Mouse (Mus musculus) kidney, adult 2 months (tissue): ENCODE data around the gene Plcd3.

ENCODE experiments used
- CTCF ChIP-seq: fragments of 200-500 bp; conservative IDR thresholded peaks from 2 replicates; pipeline ENCODE4 v1.5.1; 2011; ENCODE audit warnings: low read depth, mild to moderate bottlenecking, control low read depth, low read length, moderate library complexity, mixed read lengths; ENCODE audit not compliant: insufficient read depth, insufficient read length
- POLR2A ChIP-seq: fragments of 200-500 bp; IDR thresholded peaks from one replicate; pipeline ENCODE4 v1.6.1; 2011; ENCODE audit warnings: low read depth, low read length, control low read depth

GRCm38 (mm10) chr11:103080323-103081091 lies 21.0 kb downstream of the Plcd3 start:
- TF ChIP-seq CTCF (no peak), POLR2A (no peak)
